Mouse (Mus musculus) cerebellum, adult 11-12 months (tissue): ENCODE measurements around the gene Gm28048.

Source experiments
- DNase-seq: peaks from one replicate; pipeline ENCODE4 v3.0.0; 2022

Gene Gm28048

GRCm38 (mm10) chr11:22830179-22830611 is 151.7 kb downstream of the Gm28048 start:
- no peak for DNase-seq

- DNase-seq = no peak
Observed at GRCm38 (mm10) chr11:22828988-22829632, 152.8 kb downstream of the Gm28048 start.

- DNase-seq = no peak
Observed at GRCm38 (mm10) chr11:22827514-22828080, 154.3 kb downstream of the Gm28048 start.

- no peak for DNase-seq
Observed at GRCm38 (mm10) chr11:22826665-22827064, 155.2 kb downstream of the Gm28048 start.

DNA sequence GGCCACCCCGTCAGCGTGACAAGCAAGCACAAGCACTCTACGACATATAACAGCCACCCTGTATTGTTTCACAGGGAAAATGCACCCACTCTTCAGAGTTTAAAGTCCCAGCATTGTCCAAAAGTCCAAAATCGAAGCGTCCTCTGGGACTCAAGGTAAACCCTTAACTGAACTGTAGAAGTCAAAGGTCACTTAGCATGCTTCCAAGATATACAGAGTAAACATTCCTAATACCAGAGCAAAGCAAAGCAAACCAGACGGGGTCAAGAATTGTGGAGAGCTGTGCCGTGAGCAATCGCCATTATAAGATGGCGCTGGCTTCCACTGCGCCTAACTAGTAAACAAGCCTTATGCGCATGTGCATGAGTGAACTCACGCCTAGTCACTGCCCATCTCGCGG is 155.8 kb downstream of the Gm28048 start:
- DNase-seq = no peak

- DNase-seq = no peak
Observed at GRCm38 (mm10) chr11:22825548-22825947, 156.3 kb downstream of the Gm28048 start.

GRCm38 (mm10) chr11:22824049-22824705 is 157.7 kb downstream of the Gm28048 start:
- DNase-seq = no peak

DNA sequence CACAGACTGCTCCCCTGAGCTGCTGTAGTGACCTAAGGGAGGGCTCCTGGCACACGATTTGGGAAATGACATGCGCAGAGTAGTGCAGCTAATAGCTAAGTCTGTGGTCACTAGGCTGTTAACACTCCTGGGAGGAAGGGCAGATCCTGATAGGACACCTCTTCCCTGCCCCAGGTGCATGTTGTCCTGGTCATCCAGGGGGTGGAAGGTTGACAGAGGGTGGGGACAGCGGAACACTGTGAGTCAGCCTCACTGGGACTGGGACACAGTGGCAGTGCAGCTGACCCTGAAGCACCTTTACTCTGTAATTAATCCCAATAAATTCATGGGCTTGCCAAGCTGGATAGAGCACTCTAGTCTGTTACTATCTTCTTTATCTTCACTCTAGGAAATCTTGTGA is 160.6 kb downstream of the Gm28048 start:
- no peak for DNase-seq

GRCm38 (mm10) chr11:22818371-22818770 is 163.5 kb downstream of the Gm28048 start:
- no peak for DNase-seq

- DNase-seq = no peak
Observed at GRCm38 (mm10) chr11:22815877-22816276, 166.0 kb downstream of the Gm28048 start.

DNA sequence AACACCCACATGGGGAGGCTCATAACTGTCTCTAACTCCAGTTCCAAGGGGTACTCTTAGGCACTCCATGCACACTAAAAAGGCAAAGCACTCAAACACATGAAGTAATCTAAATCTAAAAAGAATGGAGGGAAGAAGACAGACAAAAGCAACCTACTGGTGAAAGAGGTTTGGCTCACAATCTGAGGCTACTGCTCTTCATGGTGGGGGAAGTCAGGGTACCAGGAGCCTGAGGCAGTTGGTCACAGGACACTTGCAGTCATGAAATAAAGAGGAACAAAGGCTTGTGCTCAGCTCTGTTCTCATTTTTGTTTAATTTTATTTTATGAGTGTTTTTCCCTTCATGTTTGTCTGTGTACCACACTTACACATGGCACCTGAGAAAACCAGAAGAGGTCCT is 166.7 kb downstream of the Gm28048 start:
- DNase-seq = no peak

DNA sequence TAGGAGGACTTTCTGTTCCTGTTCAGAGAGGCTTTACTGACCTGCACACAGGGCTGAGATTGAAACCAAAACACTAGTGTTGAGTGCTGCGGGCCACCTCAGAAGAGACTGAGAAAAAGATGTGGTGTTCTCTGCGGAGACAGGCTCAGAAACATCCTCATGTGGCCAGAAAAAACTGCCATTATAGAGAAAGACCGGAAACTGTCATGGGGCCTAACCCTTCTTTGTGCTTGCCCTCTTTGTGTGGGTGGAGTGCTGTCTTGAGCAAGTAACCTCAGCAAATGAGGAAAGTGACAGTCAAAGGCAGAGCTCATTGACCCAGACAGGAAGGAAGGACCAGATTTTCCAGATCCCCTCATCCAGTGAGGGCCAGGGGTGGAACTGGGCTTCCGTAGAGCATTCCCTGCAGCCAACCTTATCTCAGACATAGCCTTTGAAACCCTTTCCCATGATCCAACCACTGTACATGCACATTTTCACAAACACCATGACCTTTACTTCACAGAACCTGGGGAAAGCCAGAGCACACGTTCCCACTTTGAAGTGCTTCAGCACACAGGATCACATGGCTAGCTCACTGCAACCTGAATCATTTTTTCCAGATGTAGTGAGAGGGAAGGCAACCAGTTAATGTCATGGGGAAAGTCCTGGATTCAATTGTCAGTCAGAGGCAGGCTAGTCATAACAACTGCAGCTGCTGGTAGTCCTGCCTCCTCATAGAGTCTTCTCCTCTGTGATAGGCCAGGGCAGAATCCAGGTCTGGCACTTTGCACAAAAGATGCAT is 167.8 kb downstream of the Gm28048 start:
- no peak for DNase-seq

DNA sequence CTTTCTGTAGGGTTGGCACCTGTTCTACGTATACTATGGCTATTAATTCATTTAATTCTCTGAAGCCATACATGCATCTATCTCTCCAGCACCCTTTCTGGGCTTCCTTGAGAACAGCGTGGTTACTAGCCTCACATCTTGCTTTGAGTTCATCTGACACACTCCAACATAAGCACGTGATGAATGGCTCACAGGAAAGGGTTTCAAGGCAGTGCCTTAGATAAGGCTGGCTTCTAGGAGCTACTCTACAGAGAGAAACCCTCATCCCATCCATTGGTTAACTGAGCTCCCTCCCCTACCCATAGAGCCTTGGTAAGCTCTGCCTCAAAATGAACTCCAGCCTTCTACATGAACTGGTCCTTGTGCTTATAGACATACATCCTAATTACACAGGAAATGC is 168.5 kb downstream of the Gm28048 start:
- DNase-seq = no peak

DNA sequence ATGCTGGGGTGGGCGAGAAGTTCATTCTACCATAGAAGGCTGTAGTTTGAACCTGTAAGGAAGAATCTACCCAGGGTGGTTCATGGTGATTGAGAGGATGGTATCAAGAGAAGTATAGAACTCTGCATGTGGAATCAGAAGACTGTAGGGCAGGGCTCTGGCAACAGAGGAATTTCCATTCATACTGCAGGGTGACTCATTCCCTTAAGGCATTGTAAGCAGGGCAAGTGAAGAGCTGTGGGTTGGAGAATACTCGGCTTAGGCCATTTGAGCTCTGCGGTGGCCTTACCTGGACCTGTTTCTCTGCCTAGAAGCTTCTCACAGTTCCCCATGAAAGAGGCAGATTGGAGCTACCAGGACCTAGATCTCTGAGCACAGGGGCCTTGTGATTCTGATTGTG is 170.5 kb downstream of the Gm28048 start:
- DNase-seq = no peak

GRCm38 (mm10) chr11:22809465-22810096 is 172.3 kb downstream of the Gm28048 start:
- no peak for DNase-seq

DNA sequence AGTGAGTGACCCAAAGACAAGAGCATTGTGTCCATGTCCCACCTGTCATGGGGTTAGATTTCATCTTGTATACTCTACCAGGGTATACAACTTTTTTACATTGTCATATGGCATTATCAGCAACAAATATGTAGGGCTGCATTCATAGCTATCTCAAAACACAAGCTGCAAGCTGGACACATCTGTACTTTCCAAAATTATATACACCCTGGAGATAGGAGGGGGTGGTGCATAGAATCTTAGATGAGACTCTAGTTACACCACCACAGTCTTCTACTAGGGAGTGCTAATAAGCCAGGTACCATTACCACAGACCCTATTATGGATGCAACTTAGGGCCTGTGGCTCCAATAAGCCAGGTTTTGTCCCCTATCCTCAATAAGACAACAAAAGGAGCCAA is 173.8 kb downstream of the Gm28048 start:
- DNase-seq = no peak

GRCm38 (mm10) chr11:22805171-22805570 is 176.7 kb downstream of the Gm28048 start:
- no peak for DNase-seq

GRCm38 (mm10) chr11:22799987-22800424 is 181.9 kb downstream of the Gm28048 start:
- no peak for DNase-seq

GRCm38 (mm10) chr11:22798916-22799315 is 183.0 kb downstream of the Gm28048 start:
- no peak for DNase-seq

- no peak for DNase-seq
Observed at GRCm38 (mm10) chr11:22794734-22795133, 187.2 kb downstream of the Gm28048 start.

GRCm38 (mm10) chr11:22793881-22794203 is 188.0 kb downstream of the Gm28048 start:
- DNase-seq = no peak

DNA sequence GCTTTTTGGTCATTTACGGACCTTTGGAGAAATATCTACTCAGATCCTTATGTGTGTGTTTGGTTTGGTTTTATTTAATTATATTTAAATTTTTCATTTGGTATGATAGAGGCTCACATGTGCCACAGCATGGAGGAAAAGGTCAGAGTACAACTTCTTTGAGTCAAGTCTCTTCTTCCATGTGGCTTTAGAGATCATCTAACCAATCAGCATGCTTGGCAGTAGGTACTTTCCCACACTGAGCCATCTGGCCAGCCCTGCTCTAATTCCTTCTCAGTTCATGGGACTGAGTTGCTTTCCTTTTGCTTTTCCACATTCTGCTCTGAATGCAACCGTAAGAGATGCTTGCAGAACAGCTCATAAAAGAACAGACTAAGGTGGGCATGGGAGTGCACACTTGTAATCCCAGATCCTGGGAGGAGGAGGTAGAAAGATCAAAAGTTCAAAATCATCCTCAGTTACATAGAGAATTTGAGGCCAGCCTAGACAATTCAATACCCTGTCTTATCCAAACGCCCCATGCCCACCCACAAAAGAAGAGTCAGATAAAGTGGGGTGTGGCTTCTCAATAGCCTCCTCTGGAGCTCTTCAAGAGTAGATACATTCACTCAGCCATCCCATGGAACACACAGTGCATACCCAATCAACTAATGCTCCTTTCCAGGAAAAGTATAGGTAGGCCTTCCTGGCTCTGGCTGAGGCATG is 188.6 kb downstream of the Gm28048 start:
- no peak for DNase-seq

DNA sequence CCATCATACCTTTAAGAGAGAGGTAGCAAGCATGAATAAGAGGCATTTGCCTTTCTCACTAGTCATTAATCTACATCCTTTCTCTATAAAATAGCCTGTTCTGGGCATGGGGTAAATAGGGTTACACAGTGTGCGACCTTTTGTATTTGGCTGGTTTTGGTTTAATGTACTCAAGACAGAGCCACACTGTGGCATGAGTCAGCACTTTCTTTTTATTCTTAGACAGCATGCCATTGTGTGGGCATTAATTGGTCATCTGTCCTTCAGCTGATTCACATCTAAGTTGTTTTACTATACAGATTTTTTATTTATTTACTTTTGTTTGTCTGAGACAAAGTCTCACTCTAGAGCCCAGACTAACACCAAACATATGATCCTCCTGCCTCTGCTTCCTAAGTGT is 189.7 kb downstream of the Gm28048 start:
- DNase-seq = no peak
